Mouse (Mus musculus): ENCODE measurements around the gene Pcsk6.

- TF ChIP-seq ZC3H11A (IDR thresholded peaks at IDR 0.05; ENCODE audit: low read depth, low read length) (no peak), CTCF (IDR thresholded peaks at IDR 0.05 in 2 of 3, conservative IDR thresholded peaks at IDR 0.05 in 1 of 3; ENCODE audit: control insufficient read depth in 1 of 3, insufficient read depth in 1 of 3, low read depth in 2 of 3, low read length in 3 of 3, poor library complexity in 1 of 3, severe bottlenecking in 1 of 3) (no peak), POLR2AphosphoS2 (IDR thresholded peaks at IDR 0.05; ENCODE audit: low read length) (no peak), TAL1 (IDR thresholded peaks at IDR 0.05; ENCODE audit: low read length) (no peak), CHD1 (IDR thresholded peaks at IDR 0.05; ENCODE audit: low read depth, low read length) (no peak), POLR2A (IDR thresholded peaks at IDR 0.05; ENCODE audit: control insufficient read depth in 1 of 2, insufficient read depth in 1 of 2, low read depth in 1 of 2, low read length in 2 of 2, poor library complexity in 1 of 2) (no peak), ZNF384 (IDR thresholded peaks at IDR 0.05; ENCODE audit: low read depth, low read length) (no peak), EP300 (IDR thresholded peaks at IDR 0.05; ENCODE audit: low read depth in 1 of 2, low read length in 2 of 2) (no peak)
These were observed 229.2 kb downstream of the Pcsk6 start for GRCm38 (mm10) chr7:66090676-66091190.
